Mouse (Mus musculus): Measurements from ENCODE around the gene Thtpa. TPM values are rescaled to one million over a fixed set of nuclear protein-coding genes. Genes with fewer than 3 reads are reported as not detected.
A peak's percentile ranks its signal among the peaks of the same experiment; 100 is the strongest.

Thtpa gene
- polyA plus RNA-seq, 1 experiment from 2014 or later = 22.7 TPM

- peaks cover 19% of the 10 kb centered on the region for H3K4me1 ChIP-seq (ENCODE audit: control insufficient read depth, insufficient read depth, low read length)
- H3K4me3 ChIP-seq (ENCODE audit: low read depth, low read length) = no peak overlapping the region
- ATAC-seq (ENCODE audit: low FRiP score) (no peak), DNase-seq (ENCODE audit: low spot score, missing footprints) (no peak)
- H3K9ac ChIP-seq (ENCODE audit: low read length) = no peak overlapping the region
- no peak overlapping the region for H3K27ac ChIP-seq (ENCODE audit: low read depth, low read length)
- H3K27me3 ChIP-seq (ENCODE audit: control insufficient read depth, insufficient read depth, low read length) = no peaks in the 10 kb centered on the region
- no peak overlapping the region for H3K4me2 ChIP-seq
- 89% methylated on average over 6 of the region's 6 CpGs for WGBS
- H3K9me3 ChIP-seq (ENCODE audit: control insufficient read depth, low read length) = no peaks in the 10 kb centered on the region
- H3K36me3 ChIP-seq (ENCODE audit: control insufficient read depth, insufficient read depth, low read length) = no peaks in the 10 kb centered on the region
Measured at GRCm38 (mm10) chr14:55086009-55086514, 8.5 kb upstream of the Thtpa start.

GRCm38 (mm10) chr14:55089199-55089947 lies 5.2 kb upstream of the Thtpa start:
- no peaks in the 10 kb centered on the region for H3K9me3 ChIP-seq (ENCODE audit: control insufficient read depth, low read length)
- no peak overlapping the region for H3K27ac ChIP-seq (ENCODE audit: low read depth, low read length)
- no peaks in the 10 kb centered on the region for H3K27me3 ChIP-seq (ENCODE audit: control insufficient read depth, insufficient read depth, low read length)
- no peak for ATAC-seq (ENCODE audit: low FRiP score)
- no peak overlapping the region for H3K9ac ChIP-seq (ENCODE audit: low read length)
- DNase-seq (ENCODE audit: low spot score, missing footprints) = no peak
- H3K4me3 ChIP-seq (ENCODE audit: low read depth, low read length) = no peak overlapping the region
- no peaks in the 10 kb centered on the region for H3K36me3 ChIP-seq (ENCODE audit: control insufficient read depth, insufficient read depth, low read length)
- WGBS = 60% methylated on average over 13 of the region's 13 CpGs
- peak overlapping the region; percentile 80; the same call in 1 of the 2 replicates for H3K4me2 ChIP-seq
- peaks cover 20% of the 10 kb centered on the region for H3K4me1 ChIP-seq (ENCODE audit: control insufficient read depth, insufficient read depth, low read length)

- Histone ChIP-seq H3K36me3 (ENCODE audit: control insufficient read depth, insufficient read depth, low read length) (no peaks in the 10 kb centered on the region), H3K9me3 (ENCODE audit: control insufficient read depth, low read length) (no peaks in the 10 kb centered on the region), H3K9ac (ENCODE audit: low read length) (peak overlapping the region; percentile 89), H3K27ac (ENCODE audit: low read depth, low read length) (peak overlapping the region; percentile 85), H3K4me1 (ENCODE audit: control insufficient read depth, insufficient read depth, low read length) (peaks cover 25% of the 10 kb centered on the region), H3K27me3 (ENCODE audit: control insufficient read depth, insufficient read depth, low read length) (no peaks in the 10 kb centered on the region), H3K4me2 (peak overlapping the region; percentile 80), H3K4me3 (ENCODE audit: low read depth, low read length) (peak overlapping the region; percentile 69)
- ATAC-seq (ENCODE audit: low FRiP score) (peak; percentile 12; the same call in 1 of the 2 replicates), DNase-seq (ENCODE audit: low spot score, missing footprints) (peak; percentile 95)
- 4% methylated on average over 34 of the region's 34 CpGs for WGBS
Measured at GRCm38 (mm10) chr14:55091209-55091865, 3.2 kb upstream of the Thtpa start.

GRCm38 (mm10) chr14:55092011-55092577 lies 2.5 kb upstream of the Thtpa start, which contains the start of gene Zfhx2:
Zfhx2 (minus strand) TSS chr14:55092324.
- DNase-seq (ENCODE audit: low spot score, missing footprints) = peak; percentile 99
- 1% methylated on average over 34 of the region's 34 CpGs for WGBS
- H3K27ac ChIP-seq (ENCODE audit: low read depth, low read length) = peak within 1 kb of the TSS; percentile 85
- H3K4me1 ChIP-seq (ENCODE audit: control insufficient read depth, insufficient read depth, low read length) = peaks cover 33% of the 10 kb centered on the region
- peak within 1 kb of the TSS; percentile 89 for H3K9ac ChIP-seq (ENCODE audit: low read length)
- peak within 1 kb of the TSS; percentile 80 for H3K4me2 ChIP-seq
- no peaks in the 10 kb centered on the region for H3K27me3 ChIP-seq (ENCODE audit: control insufficient read depth, insufficient read depth, low read length)
- H3K36me3 ChIP-seq (ENCODE audit: control insufficient read depth, insufficient read depth, low read length) = no peaks in the 10 kb centered on the region
- peak; percentile 94 for ATAC-seq (ENCODE audit: low FRiP score)
- no peaks in the 10 kb centered on the region for H3K9me3 ChIP-seq (ENCODE audit: control insufficient read depth, low read length)
- H3K4me3 ChIP-seq (ENCODE audit: low read depth, low read length) = peak within 1 kb of the TSS; percentile 69

- H3K9me3 ChIP-seq (ENCODE audit: control insufficient read depth, low read length) = no peaks in the 10 kb centered on the region
- no peak overlapping the region for H3K9ac ChIP-seq (ENCODE audit: low read length)
- peaks cover 36% of the 10 kb centered on the region for H3K4me1 ChIP-seq (ENCODE audit: control insufficient read depth, insufficient read depth, low read length)
- 39% methylated on average over 6 of the region's 6 CpGs for WGBS
- no peak overlapping the region for H3K27ac ChIP-seq (ENCODE audit: low read depth, low read length)
- H3K36me3 ChIP-seq (ENCODE audit: control insufficient read depth, insufficient read depth, low read length) = no peaks in the 10 kb centered on the region
- H3K4me3 ChIP-seq (ENCODE audit: low read depth, low read length) = no peak overlapping the region
- H3K27me3 ChIP-seq (ENCODE audit: control insufficient read depth, insufficient read depth, low read length) = no peaks in the 10 kb centered on the region
- ATAC-seq (ENCODE audit: low FRiP score) (no peak), DNase-seq (ENCODE audit: low spot score, missing footprints) (no peak)
- no peak overlapping the region for H3K4me2 ChIP-seq
Measured at GRCm38 (mm10) chr14:55093927-55094326, 657 bp upstream of the Thtpa start.

GRCm38 (mm10) chr14:55095263-55095662 lies 679 bp downstream of the Thtpa start:
- Histone ChIP-seq H3K9me3 (ENCODE audit: control insufficient read depth, low read length) (no peaks in the 10 kb centered on the region), H3K4me3 (ENCODE audit: low read depth, low read length) (peak overlapping the region; percentile 60), H3K9ac (ENCODE audit: low read length) (peak overlapping the region; percentile 80), H3K27me3 (ENCODE audit: control insufficient read depth, insufficient read depth, low read length) (no peaks in the 10 kb centered on the region), H3K36me3 (ENCODE audit: control insufficient read depth, insufficient read depth, low read length) (no peaks in the 10 kb centered on the region), H3K27ac (ENCODE audit: low read depth, low read length) (peak overlapping the region; percentile 55; the same call in 1 of the 2 replicates), H3K4me1 (ENCODE audit: control insufficient read depth, insufficient read depth, low read length) (peaks cover 27% of the 10 kb centered on the region), H3K4me2 (peak overlapping the region; percentile 75)
- DNase-seq (ENCODE audit: low spot score, missing footprints) (no peak), ATAC-seq (ENCODE audit: low FRiP score) (no peak)
- 56% methylated on average over 9 of the region's 9 CpGs for WGBS

GRCm38 (mm10) chr14:55095671-55096070 lies 1.1 kb downstream of the Thtpa start:
- H3K27me3 ChIP-seq (ENCODE audit: control insufficient read depth, insufficient read depth, low read length) = no peaks in the 10 kb centered on the region
- DNase-seq (ENCODE audit: low spot score, missing footprints) (no peak), ATAC-seq (ENCODE audit: low FRiP score) (no peak)
- H3K4me2 ChIP-seq = peak overlapping the region; percentile 75
- peaks cover 26% of the 10 kb centered on the region for H3K4me1 ChIP-seq (ENCODE audit: control insufficient read depth, insufficient read depth, low read length)
- H3K9ac ChIP-seq (ENCODE audit: low read length) = peak overlapping the region; percentile 24
- peak overlapping the region; percentile 60 for H3K4me3 ChIP-seq (ENCODE audit: low read depth, low read length)
- no peak overlapping the region for H3K27ac ChIP-seq (ENCODE audit: low read depth, low read length)
- H3K9me3 ChIP-seq (ENCODE audit: control insufficient read depth, low read length) = no peaks in the 10 kb centered on the region
- WGBS = 72% methylated on average over 12 of the region's 12 CpGs
- no peaks in the 10 kb centered on the region for H3K36me3 ChIP-seq (ENCODE audit: control insufficient read depth, insufficient read depth, low read length)

- no peak overlapping the region for H3K9ac ChIP-seq (ENCODE audit: low read length)
- no peak for DNase-seq (ENCODE audit: low spot score, missing footprints)
- H3K36me3 ChIP-seq (ENCODE audit: control insufficient read depth, insufficient read depth, low read length) = no peaks in the 10 kb centered on the region
- H3K27ac ChIP-seq (ENCODE audit: low read depth, low read length) = no peak overlapping the region
- ATAC-seq (ENCODE audit: low FRiP score) = no peak
- 58% methylated on average over 9 of the region's 9 CpGs for WGBS
- peaks cover 19% of the 10 kb centered on the region for H3K4me1 ChIP-seq (ENCODE audit: control insufficient read depth, insufficient read depth, low read length)
- H3K27me3 ChIP-seq (ENCODE audit: control insufficient read depth, insufficient read depth, low read length) = no peaks in the 10 kb centered on the region
- no peaks in the 10 kb centered on the region for H3K9me3 ChIP-seq (ENCODE audit: control insufficient read depth, low read length)
- H3K4me3 ChIP-seq (ENCODE audit: low read depth, low read length) = no peak overlapping the region
- H3K4me2 ChIP-seq = peak overlapping the region; percentile 2; the same call in 1 of the 2 replicates
Measured at GRCm38 (mm10) chr14:55096573-55097087, 2.0 kb downstream of the Thtpa start.
